Mouse (Mus musculus): ENCODE measurements around the gene Pdzd3.

- TF ChIP-seq CTCF (IDR thresholded peaks at IDR 0.05; ENCODE audit: extremely low read depth, insufficient read length, insufficient replicate concordance, low read depth, low read length) (peak; percentile 94), POLR2A (IDR thresholded peaks at IDR 0.05; ENCODE audit: low read depth, low read length) (peak; percentile 70)
Observed at GRCm38 (mm10) chr9:44233802-44234478, 17.3 kb downstream of the Pdzd3 start, which contains the start of gene Cbl.

Data from small intestine, adult 2 months (tissue).